ENCODE assay signal across 8 mouse cellular contexts in genomic region chr11:50225611-50226378, GRCm38 (mm10). TPM values are rescaled to one million over a fixed set of nuclear protein-coding genes. Genes with fewer than 3 reads are reported as not detected.
DNase-seq lines count a peak whose midpoint lies in the region; ATAC-seq lines count a peak whose summit lies in the region.

No protein-coding gene starts in this region.

- peak; percentile 48 for DNase-seq in urinary bladder, postnatal 14 days (ENCODE audit: low spot score)
- no peak for DNase-seq in urinary bladder, adult 2 months (ENCODE audit: low spot score)
- peak; percentile 76 for DNase-seq in cerebellum, adult 9-10 months
- peak; percentile 50 for DNase-seq in gastrocnemius, postnatal 10 days
- peak; percentile 55 for DNase-seq in lung, postnatal 14 days
- no peak for DNase-seq in right cerebral cortex, adult 18-20 months

- peak overlapping the region; percentile 80 for H3K27ac ChIP-seq in kidney, embryonic 14.5 days (ENCODE audit: low read depth, low read length)
- peak overlapping the region; percentile 86 for H3K27ac ChIP-seq in stomach, embryonic 15.5 days

- 2% methylated on average over 25 of the region's 34 CpGs for WGBS in kidney, embryonic 14.5 days
- 2% methylated on average over 34 of the region's 34 CpGs for WGBS in stomach, embryonic 15.5 days

- peak; percentile 15 for ATAC-seq in kidney, embryonic 14.5 days (ENCODE audit: low FRiP score, low TSS enrichment)
- peak; percentile 41; the same call in 1 of the 2 replicates for ATAC-seq in stomach, embryonic 15.5 days (ENCODE audit: insufficient read depth, low FRiP score, low read depth)

- H3K4me2 ChIP-seq in kidney, embryonic 14.5 days (replicated peaks; ENCODE audit: low read depth, low read length), result peak overlapping the region; percentile 94
- peak overlapping the region; percentile 94 for H3K4me2 ChIP-seq in stomach, embryonic 15.5 days

- no peaks in the 10 kb centered on the region for H3K9me3 ChIP-seq in kidney, embryonic 14.5 days (ENCODE audit: control insufficient read depth, low read length)
- no peaks in the 10 kb centered on the region for H3K9me3 ChIP-seq in stomach, embryonic 15.5 days

- peaks cover 37% of the 10 kb centered on the region for H3K4me1 ChIP-seq in kidney, embryonic 14.5 days (ENCODE audit: control insufficient read depth, insufficient read depth, low read length)
- H3K4me1 ChIP-seq in stomach, embryonic 15.5 days, result peaks cover 42% of the 10 kb centered on the region

- H3K9ac ChIP-seq in kidney, embryonic 14.5 days (ENCODE audit: low read depth, low read length), result peak overlapping the region; percentile 91
- H3K9ac ChIP-seq in stomach, embryonic 15.5 days, result peak overlapping the region; percentile 88

- no peaks in the 10 kb centered on the region for H3K36me3 ChIP-seq in kidney, embryonic 14.5 days (ENCODE audit: control insufficient read depth, insufficient read depth, low read length)
- no peaks in the 10 kb centered on the region for H3K36me3 ChIP-seq in stomach, embryonic 15.5 days

- peak overlapping the region; percentile 71 for H3K4me3 ChIP-seq in kidney, embryonic 14.5 days (ENCODE audit: low read length)
- H3K4me3 ChIP-seq in stomach, embryonic 15.5 days (replicated peaks), result peak overlapping the region; percentile 86

- no peaks in the 10 kb centered on the region for H3K27me3 ChIP-seq in kidney, embryonic 14.5 days (ENCODE audit: control insufficient read depth, insufficient read depth, low read length)
- H3K27me3 ChIP-seq in stomach, embryonic 15.5 days (replicated peaks), result no peaks in the 10 kb centered on the region

RNA-seq across cellular contexts. Expression of gene Ltc4s, which starts 12.6 kb away (rescaled TPM):
- polyA plus RNA-seq in urinary bladder, adult 2 months (2012; rRNA removed), result 16.8 and 36.1 TPM in 2 replicates
- total RNA-seq in gastrocnemius, postnatal 10 days (2021), result 1 to 10 TPM; 2.3 to 3.9 TPM
- polyA plus RNA-seq in kidney, embryonic 14.5 days (2014; fragmentation: Nextera tagmentation; extraction: Ambion mirVana), result 1.6 and 1.9 TPM in 2 replicates
- polyA plus RNA-seq in stomach, embryonic 15.5 days (2015; fragmentation: Nextera tagmentation; extraction: Ambion mirVana), result 3.7 and 4.5 TPM in 2 replicates

RNA-seq across cellular contexts. Expression of gene Mgat4b, which starts 15.1 kb away (rescaled TPM):
- polyA plus RNA-seq in urinary bladder, adult 2 months (2012; rRNA removed), result 47.4 and 54.3 TPM in 2 replicates
- 10 to 100 TPM; 31.2 to 35.0 TPM for total RNA-seq in gastrocnemius, postnatal 10 days (2021)
- polyA plus RNA-seq in kidney, embryonic 14.5 days (2014; fragmentation: Nextera tagmentation; extraction: Ambion mirVana), result 37.0 and 39.2 TPM in 2 replicates
- polyA plus RNA-seq in stomach, embryonic 15.5 days (2015; fragmentation: Nextera tagmentation; extraction: Ambion mirVana), result 29.1 and 29.7 TPM in 2 replicates

RNA-seq across cellular contexts. Expression of gene Sqstm1, which starts 15.2 kb away (rescaled TPM):
- polyA plus RNA-seq in urinary bladder, adult 2 months (2012; rRNA removed), result 317 and 373 TPM in 2 replicates
- 100 to 1,000 TPM; 196 to 231 TPM for total RNA-seq in gastrocnemius, postnatal 10 days (2021)
- polyA plus RNA-seq in kidney, embryonic 14.5 days (2014; fragmentation: Nextera tagmentation; extraction: Ambion mirVana), result 128 and 197 TPM in 2 replicates
- 224 and 229 TPM in 2 replicates for polyA plus RNA-seq in stomach, embryonic 15.5 days (2015; fragmentation: Nextera tagmentation; extraction: Ambion mirVana)

RNA-seq across cellular contexts. Expression of gene Mrnip, which starts 51.6 kb away (rescaled TPM):
- 8.7 and 11.5 TPM in 2 replicates for polyA plus RNA-seq in urinary bladder, adult 2 months (2012; rRNA removed)
- total RNA-seq in gastrocnemius, postnatal 10 days (2021), result 1 to 10 TPM; 6.3 to 7.5 TPM
- 21.8 and 22.0 TPM in 2 replicates for polyA plus RNA-seq in kidney, embryonic 14.5 days (2014; fragmentation: Nextera tagmentation; extraction: Ambion mirVana)
- polyA plus RNA-seq in stomach, embryonic 15.5 days (2015; fragmentation: Nextera tagmentation; extraction: Ambion mirVana), result 10.5 and 13.0 TPM in 2 replicates

Comparison
In these comparisons a context has a peak if more than half of its experiments do, and no peak if none do; other contexts are left out.
1. DNase-seq: peak in urinary bladder, postnatal 14 days (single experiment), cerebellum, adult 9-10 months (single experiment), gastrocnemius, postnatal 10 days (single experiment) and lung, postnatal 14 days (single experiment); none in urinary bladder, adult 2 months (single experiment) and right cerebral cortex, adult 18-20 months (single experiment).